Mouse (Mus musculus) liver, adult 10 weeks (tissue): ENCODE results near the gene Zbtb37. TPM values are rescaled to one million over a fixed set of nuclear protein-coding genes. Genes with fewer than 3 reads are reported as not detected.

Source experiments
- polyA plus RNA-seq: library from polyadenylated mRNA; stranded (reverse); fragments of 350-450 nt; fragmentation: Illumina TruSeq; extraction: RNeasy Lipid Tissue Mini Kit (QIAGEN cat#74804); gene quantifications from one replicate; pipeline ENCODE4 v1.2.3, GENCODE M21; 2014; ENCODE audit warnings: low read depth, low replicate concordance

The Zbtb37 gene
- 3.0 TPM for polyA plus RNA-seq

GRCm38 (mm10) chr1:161034435-161035280, at the start of gene Zbtb37:
Gene Zbtb37, minus strand, starts transcription at chr1:161034849.

GRCm38 (mm10) chr1:161070352-161071271, 36.0 kb upstream of the Zbtb37 start, which contains the start of the genes Dars2 and Cenpl:
Gene Dars2, minus strand, starts transcription at chr1:161070658.
Gene Cenpl, plus strand, starts transcription at chr1:161070713.

GRCm38 (mm10) chr1:160978071-160978735, 56.4 kb downstream of the Zbtb37 start, which contains the start of gene Serpinc1:
Gene Serpinc1, plus strand, starts transcription at chr1:160978585.

Other genes starting within 250 kb of the Zbtb37 start
- 56.0 TPM for gene Rabgap1l, start 241.6 kb downstream of the Zbtb37 start, polyA plus RNA-seq
- gene Rc3h1, start 128.4 kb downstream of the Zbtb37 start, polyA plus RNA-seq = 14.0 TPM
- 1,724 TPM for gene Serpinc1, start 56.3 kb downstream of the Zbtb37 start, polyA plus RNA-seq
- gene Dars2, start 35.8 kb upstream of the Zbtb37 start, polyA plus RNA-seq = 12.9 TPM
- gene Cenpl, start 35.9 kb upstream of the Zbtb37 start, polyA plus RNA-seq = 12.0 TPM
- gene Klhl20, start 96.7 kb upstream of the Zbtb37 start, polyA plus RNA-seq = 10.7 TPM
- not detected for gene Ankrd45, start 107.8 kb upstream of the Zbtb37 start, polyA plus RNA-seq
- gene Tex50, start 124.5 kb upstream of the Zbtb37 start, polyA plus RNA-seq = not detected
- 683 TPM for gene Prdx6, start 216.4 kb upstream of the Zbtb37 start, polyA plus RNA-seq